Mouse (Mus musculus) lung, postnatal 0 days (tissue): ENCODE results near the gene Abcg8. TPM values are rescaled to one million over a fixed set of nuclear protein-coding genes. Genes with fewer than 3 reads are reported as not detected.

Source experiments
- ATAC-seq: fragments of 200-750 bp; cut with Nextera tagmentation; 2 replicates; pipeline ENCODE4 v1.8.0; 2017; ENCODE audit warnings: moderate library complexity
- DNase-seq: peaks from one replicate; pipeline ENCODE4 v3.0.0-alpha.2; 2016; ENCODE audit warnings: low spot score
- H3K27ac ChIP-seq: fragments of 300-500 bp; sonication (generic); 2 replicates; pipeline ENCODE4 v1.5.1; 2014; ENCODE audit warnings: antibody characterized with exemption, mild to moderate bottlenecking, low read length, mixed read lengths
- H3K27me3 ChIP-seq: fragments of 300-500 bp; sonication (generic); replicated peaks from 2 replicates; pipeline ENCODE4 v1.6.1; 2014; ENCODE audit warnings: low read length, mixed read lengths; ENCODE audit not compliant: insufficient read depth
- H3K36me3 ChIP-seq: fragments of 300-500 bp; sonication (generic); 2 replicates; pipeline ENCODE4 v1.6.1; 2014; ENCODE audit warnings: low read length, mixed read lengths; ENCODE audit not compliant: insufficient read depth
- H3K4me1 ChIP-seq: fragments of 300-500 bp; sonication (generic); 2 replicates; pipeline ENCODE4 v1.6.1; 2014; ENCODE audit warnings: antibody characterized with exemption, low read depth, low read length, mixed read lengths; ENCODE audit not compliant: insufficient read depth
- H3K4me2 ChIP-seq: fragments of 300-500 bp; sonication (generic); replicated peaks from 2 replicates; pipeline ENCODE4 v1.6.1; 2014; ENCODE audit warnings: low read depth, mild to moderate bottlenecking, low read length, moderate library complexity, mixed read lengths
- H3K4me3 ChIP-seq: fragments of 300-500 bp; sonication (generic); 2 replicates; pipeline ENCODE4 v1.5.1; 2014; ENCODE audit warnings: low read depth, low read length
- H3K9ac ChIP-seq: fragments of 300-500 bp; sonication (generic); replicated peaks from 2 replicates; pipeline ENCODE4 v1.6.1; 2014; ENCODE audit warnings: low read depth, mild to moderate bottlenecking
- H3K9me3 ChIP-seq: fragments of 300-500 bp; sonication (generic); 2 replicates; pipeline ENCODE4 v1.6.1; 2016; ENCODE audit warnings: low read length, mixed read lengths
- CTCF ChIP-seq: IDR thresholded peaks from 2 replicates; pipeline ENCODE4 v1.5.1; 2016; ENCODE audit warnings: antibody characterized with exemption, mild to moderate bottlenecking
- EP300 ChIP-seq: IDR thresholded peaks from 2 replicates; pipeline ENCODE4 v1.6.1; 2016; ENCODE audit warnings: antibody characterized with exemption, mild to moderate bottlenecking, control low read depth
- WGBS: fragments of 180-500 bp; shearing (Covaris S2); extraction: QIAGEN DNeasy Blood & Tissue Kit; methylation state at CpG from one replicate; pipeline ENCODE4 v1.1.7; 2014; 5-methylcytosine and 5-hydroxymethylcytosine counted together
- polyA plus RNA-seq: library from polyadenylated mRNA; unstranded; fragments of >200 nt; fragmentation: Nextera tagmentation; extraction: Ambion mirVana; gene quantifications from 2 replicates; pipeline ENCODE4 v1.2.1, GENCODE M21; 2015

Gene Abcg8
- polyA plus RNA-seq, 1 experiment from 2014 or later: not detected

- DNase-seq (no peak), ATAC-seq (no peak)
- H3K27ac ChIP-seq: no peak overlapping the region
- no peak overlapping the region for H3K4me2 ChIP-seq
- no peaks in the 10 kb centered on the region for H3K9me3 ChIP-seq
- 26% methylated on average over 3 of the region's 7 CpGs for WGBS
- 0 out of 2 replicates have a peak, but pooled peaks cover 3% of the 10 kb centered on the region for H3K4me1 ChIP-seq
- no peak overlapping the region for H3K4me3 ChIP-seq
- H3K9ac ChIP-seq: no peak overlapping the region
- TF ChIP-seq CTCF (no peak), EP300 (no peak)
- no peaks in the 10 kb centered on the region for H3K27me3 ChIP-seq
- no peaks in the 10 kb centered on the region for H3K36me3 ChIP-seq
Measured at GRCm38 (mm10) chr17:84645894-84646293, 30.2 kb upstream of the Abcg8 start.

DNA sequence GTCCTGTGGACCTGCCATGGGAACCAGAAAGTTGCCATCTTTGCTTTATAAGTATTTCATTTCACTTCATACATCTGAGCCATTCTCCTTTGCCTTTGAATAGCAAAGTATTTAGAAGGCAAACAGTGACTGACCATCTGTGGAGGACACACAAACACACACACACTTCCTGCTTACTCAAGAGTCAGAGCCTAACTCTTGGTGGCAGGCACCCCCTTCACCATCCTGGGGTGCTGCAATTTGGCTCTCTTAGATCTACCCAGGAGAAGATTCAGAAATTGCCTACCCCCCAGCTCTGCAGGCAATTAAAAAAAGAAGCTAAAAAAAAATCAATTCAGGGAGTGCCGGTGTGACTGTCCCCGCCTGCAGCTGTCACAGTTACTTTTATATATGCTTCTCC, 29.6 kb upstream of the Abcg8 start:
- H3K4me3 ChIP-seq: no peak overlapping the region
- H3K27ac ChIP-seq: no peak overlapping the region
- H3K4me1 ChIP-seq: 0 out of 2 replicates have a peak, but pooled peaks cover 3% of the 10 kb centered on the region
- WGBS: 77% methylated on average over 2 of the region's 2 CpGs
- no peak for TF ChIP-seq CTCF
- TF ChIP-seq EP300: no peak
- no peaks in the 10 kb centered on the region for H3K9me3 ChIP-seq
- H3K36me3 ChIP-seq: no peaks in the 10 kb centered on the region
- ATAC-seq: no peak
- H3K4me2 ChIP-seq: no peak overlapping the region
- H3K27me3 ChIP-seq: no peaks in the 10 kb centered on the region
- DNase-seq: no peak
- no peak overlapping the region for H3K9ac ChIP-seq

- Histone ChIP-seq H3K36me3 (no peaks in the 10 kb centered on the region), H3K4me2 (no peak overlapping the region), H3K27me3 (no peaks in the 10 kb centered on the region), H3K4me1 (0 out of 2 replicates have a peak, but pooled peaks cover 3% of the 10 kb centered on the region), H3K27ac (no peak overlapping the region), H3K9me3 (no peaks in the 10 kb centered on the region), H3K4me3 (no peak overlapping the region), H3K9ac (no peak overlapping the region)
- peak; percentile 42 for DNase-seq
- WGBS: 64% methylated on average over 4 of the region's 4 CpGs
- no peak for TF ChIP-seq EP300
- no peak for TF ChIP-seq CTCF
- no peak for ATAC-seq
Measured at GRCm38 (mm10) chr17:84647630-84648029, 28.5 kb upstream of the Abcg8 start.

GRCm38 (mm10) chr17:84650302-84651017, 25.6 kb upstream of the Abcg8 start:
- TF ChIP-seq EP300: no peak
- TF ChIP-seq CTCF: no peak
- Histone ChIP-seq H3K9ac (no peak overlapping the region), H3K4me3 (no peak overlapping the region), H3K9me3 (no peaks in the 10 kb centered on the region), H3K27me3 (no peaks in the 10 kb centered on the region), H3K4me2 (no peak overlapping the region), H3K36me3 (no peaks in the 10 kb centered on the region), H3K4me1 (0 out of 2 replicates have a peak, but pooled peaks cover 3% of the 10 kb centered on the region), H3K27ac (no peak overlapping the region)
- 56% methylated on average over 9 of the region's 9 CpGs for WGBS
- DNase-seq (no peak), ATAC-seq (peak; percentile 38; the same call in 1 of the 2 replicates)

- no peak for ATAC-seq
- no peak overlapping the region for H3K27ac ChIP-seq
Measured at GRCm38 (mm10) chr17:84653544-84653943, 22.6 kb upstream of the Abcg8 start.

GRCm38 (mm10) chr17:84656205-84656604, 19.9 kb upstream of the Abcg8 start:
- Histone ChIP-seq H3K4me2 (no peak overlapping the region), H3K4me1 (no peaks in the 10 kb centered on the region), H3K9ac (no peak overlapping the region), H3K27me3 (no peaks in the 10 kb centered on the region), H3K27ac (no peak overlapping the region), H3K4me3 (no peak overlapping the region), H3K9me3 (no peaks in the 10 kb centered on the region), H3K36me3 (no peaks in the 10 kb centered on the region)
- TF ChIP-seq EP300: no peak
- no peak for TF ChIP-seq CTCF
- WGBS: 67% methylated on average over 5 of the region's 5 CpGs
- DNase-seq: no peak
- no peak for ATAC-seq

More at GRCm38 (mm10) chr17:84653544-84653943, 22.6 kb upstream of the Abcg8 start:
- no peaks in the 10 kb centered on the region for H3K27me3 ChIP-seq
- H3K36me3 ChIP-seq: no peaks in the 10 kb centered on the region
- H3K4me3 ChIP-seq: no peak overlapping the region
- no peak overlapping the region for H3K9ac ChIP-seq
- no peak for DNase-seq
- 0 out of 2 replicates have a peak, but pooled peaks cover 3% of the 10 kb centered on the region for H3K4me1 ChIP-seq
- no peaks in the 10 kb centered on the region for H3K9me3 ChIP-seq
- TF ChIP-seq EP300: no peak
- TF ChIP-seq CTCF: no peak
- WGBS: 87% methylated on average over 9 of the region's 9 CpGs
- no peak overlapping the region for H3K4me2 ChIP-seq
